Mouse (Mus musculus) retina, adult 2 months (tissue): ENCODE measurements around the gene Abo.

Experiments used
- DNase-seq: peaks from one replicate; pipeline ENCODE4 v3.0.0-alpha.2; 2012; ENCODE audit warnings: low read depth, low spot score

Abo gene

DNA sequence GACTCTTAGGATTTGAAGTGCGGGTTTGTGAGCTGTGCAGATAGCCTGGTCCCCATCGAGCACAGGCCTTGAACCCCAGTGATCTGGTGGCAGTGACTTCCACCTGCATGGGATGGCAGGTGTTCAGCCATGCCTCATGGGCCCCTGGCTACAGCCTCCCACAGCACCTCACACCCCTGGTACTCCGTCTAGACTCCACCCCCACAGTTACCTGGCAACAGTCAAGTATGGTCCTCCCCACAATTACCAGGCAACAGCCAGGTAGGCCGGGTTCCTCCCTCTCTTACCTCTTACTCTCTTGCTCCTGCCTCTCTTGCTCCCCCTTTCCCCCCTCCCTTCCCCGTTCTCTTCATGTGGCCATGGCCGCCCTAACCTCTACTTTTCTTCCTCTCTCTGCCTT lies 5.9 kb upstream of the Abo start:
- no peak for DNase-seq

DNA sequence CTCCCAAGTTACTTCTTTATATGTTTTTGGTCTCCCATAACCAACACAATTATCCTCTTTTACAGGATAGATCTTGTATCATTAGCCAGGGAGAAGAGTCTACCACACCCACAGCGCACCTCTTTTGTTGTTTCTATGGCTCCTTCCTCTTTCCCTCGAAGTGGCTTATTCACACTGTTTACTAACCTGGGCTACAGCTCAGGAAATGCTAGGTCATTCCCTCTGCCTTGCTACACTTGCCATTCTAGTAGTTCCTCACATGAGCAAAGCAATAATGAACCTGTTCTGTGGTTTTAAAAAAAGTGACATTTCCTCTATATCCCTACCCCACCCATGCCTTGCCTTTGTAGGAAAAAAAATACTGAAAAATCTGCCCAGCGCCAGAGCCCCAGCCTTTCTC lies 1.9 kb downstream of the Abo start:
- no peak for DNase-seq

DNA sequence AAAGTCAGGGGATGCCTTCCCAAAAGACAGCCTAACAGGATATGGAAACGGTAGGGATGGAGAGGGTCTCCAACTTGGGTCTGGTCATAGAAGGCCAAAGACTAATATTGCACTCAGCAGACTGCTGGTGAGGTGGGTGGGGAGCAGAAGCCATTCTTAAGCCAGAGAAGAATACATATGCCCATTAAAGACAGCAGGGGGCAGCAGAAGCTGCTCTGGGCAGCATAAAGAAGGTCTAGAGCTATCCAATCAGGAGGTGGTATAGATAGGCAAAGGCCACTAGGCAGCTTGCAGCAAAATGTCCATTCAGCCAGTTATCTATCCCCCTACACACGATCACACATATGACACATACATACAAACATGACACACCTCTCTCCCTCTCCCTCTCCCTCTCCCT lies 17.1 kb downstream of the Abo start:
- peak; percentile 11 for DNase-seq

- no peak for DNase-seq
These were observed 32.3 kb downstream of the Abo start for GRCm38 (mm10) chr2:26832478-26832877.

GRCm38 (mm10) chr2:26828047-26828446 lies 36.7 kb downstream of the Abo start:
- DNase-seq: no peak

- no peak for DNase-seq
These were observed 37.4 kb downstream of the Abo start for GRCm38 (mm10) chr2:26827261-26827975.
